Mouse (Mus musculus) liver, postnatal 0 days (tissue): ENCODE results near the gene Npas2. TPM values are rescaled to one million over a fixed set of nuclear protein-coding genes. Genes with fewer than 3 reads are reported as not detected.

Experiments used
- ATAC-seq: fragments of 200-750 bp; cut with Nextera tagmentation; 2 replicates; pipeline ENCODE4 v1.8.0; 2017; ENCODE audit warnings: mild to moderate bottlenecking, moderate library complexity
- DNase-seq: peaks from one replicate; pipeline ENCODE4 v3.0.0-alpha.2; 2016
- H3K27ac ChIP-seq: fragments of 300-500 bp; sonication (generic); 2 replicates; pipeline ENCODE4 v1.5.1; 2014; ENCODE audit warnings: antibody characterized with exemption, moderate library complexity, mild to moderate bottlenecking, low read depth
- H3K27me3 ChIP-seq: fragments of 300-500 bp; sonication (generic); 2 replicates; pipeline ENCODE4 v1.6.1; 2014; ENCODE audit warnings: low read length, control low read depth, mixed read lengths; ENCODE audit not compliant: insufficient read depth
- H3K36me3 ChIP-seq: fragments of 300-500 bp; sonication (generic); replicated peaks from 2 replicates; pipeline ENCODE4 v1.6.1; 2014; ENCODE audit warnings: mild to moderate bottlenecking, control low read depth, low read length, moderate library complexity, mixed read lengths; ENCODE audit not compliant: insufficient read depth
- H3K4me1 ChIP-seq: fragments of 300-500 bp; sonication (generic); 2 replicates; pipeline ENCODE4 v1.6.1; 2014; ENCODE audit warnings: antibody characterized with exemption, mild to moderate bottlenecking, control low read depth; ENCODE audit not compliant: insufficient read depth
- H3K4me2 ChIP-seq: fragments of 300-500 bp; sonication (generic); 2 replicates; pipeline ENCODE4 v1.6.1; 2014; ENCODE audit warnings: low read depth, mild to moderate bottlenecking, low read length, moderate library complexity, mixed read lengths
- H3K4me3 ChIP-seq: fragments of 300-500 bp; sonication (generic); 2 replicates; pipeline ENCODE4 v1.5.1; 2014; ENCODE audit warnings: low read depth, low read length
- H3K9ac ChIP-seq: fragments of 300-500 bp; sonication (generic); replicated peaks from 2 replicates; pipeline ENCODE4 v1.6.1; 2014; ENCODE audit warnings: mild to moderate bottlenecking, moderate library complexity
- H3K9me3 ChIP-seq: fragments of 300-500 bp; sonication (generic); 2 replicates; pipeline ENCODE4 v1.6.1; 2016; ENCODE audit warnings: mild to moderate bottlenecking, control low read depth, low read length, mixed read lengths
- CTCF ChIP-seq: sonication (generic); IDR thresholded peaks from 2 replicates; pipeline ENCODE4 v1.5.1; 2016; ENCODE audit warnings: antibody characterized with exemption, low read depth
- EP300 ChIP-seq: IDR thresholded peaks from 2 replicates; pipeline ENCODE4 v1.6.1; 2016; ENCODE audit warnings: antibody characterized with exemption, low read depth, mild to moderate bottlenecking
- WGBS: fragments of 180-500 bp; shearing (Covaris S2); extraction: QIAGEN DNeasy Blood & Tissue Kit; methylation state at CpG from one replicate; pipeline ENCODE4 v1.1.7; 2014; ENCODE audit not compliant: insufficient replicate concordance; 5-methylcytosine and 5-hydroxymethylcytosine counted together
- polyA plus RNA-seq: library from polyadenylated mRNA; unstranded; fragments of >200 nt; fragmentation: Nextera tagmentation; extraction: Ambion mirVana; gene quantifications from 2 replicates; pipeline ENCODE4 v1.2.1, GENCODE M21; 2015

Npas2 gene
- polyA plus RNA-seq, 1 experiment from 2014 or later = 0.15 TPM

DNA sequence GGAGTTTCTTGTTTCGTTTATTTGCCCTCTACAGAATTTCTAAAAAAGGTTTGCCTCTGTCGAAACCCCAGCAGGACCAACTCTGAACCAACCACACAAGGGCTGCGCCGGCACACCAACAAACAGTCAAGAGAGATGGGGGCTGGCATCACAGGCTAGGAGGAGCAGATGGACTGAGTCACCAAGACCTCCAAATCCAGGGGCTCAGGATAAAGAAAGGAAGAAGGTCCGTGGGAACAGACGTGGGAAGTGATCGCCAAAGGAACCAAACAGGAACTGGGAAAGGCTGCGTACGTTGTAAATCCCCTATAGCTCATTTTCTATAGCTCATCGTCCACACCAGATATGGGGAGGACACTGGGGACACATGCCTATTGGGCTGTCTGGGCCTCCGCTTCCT is 13.7 kb upstream of the Npas2 start:
- Histone ChIP-seq H3K27ac (no peak overlapping the region), H3K36me3 (no peaks in the 10 kb centered on the region), H3K27me3 (no peaks in the 10 kb centered on the region), H3K4me1 (no peaks in the 10 kb centered on the region), H3K4me2 (no peak overlapping the region), H3K9me3 (peaks cover 4% of the 10 kb centered on the region), H3K9ac (no peak overlapping the region), H3K4me3 (no peak overlapping the region)
- 80% methylated on average over 11 of the region's 11 CpGs for WGBS
- ATAC-seq (no peak), DNase-seq (no peak)
- TF ChIP-seq CTCF = no peak
- TF ChIP-seq EP300 = no peak

DNA sequence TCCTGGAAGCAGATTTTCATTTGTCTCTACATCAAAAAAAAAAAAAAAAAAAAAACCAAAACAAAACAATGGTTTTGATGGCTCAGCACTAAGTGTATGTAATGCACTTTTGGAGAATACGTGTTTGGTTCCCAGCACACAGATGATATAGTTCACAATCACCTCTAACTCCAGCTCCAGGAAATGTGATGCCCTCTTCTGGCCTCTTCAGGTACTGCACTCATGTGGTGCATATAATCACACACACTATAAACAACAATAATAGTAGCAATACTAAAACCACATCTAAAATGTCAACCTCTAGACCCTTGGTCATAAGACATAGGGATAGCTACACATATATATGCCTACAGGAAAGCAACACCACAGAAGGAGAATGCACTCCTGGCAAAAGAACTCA is 13.0 kb upstream of the Npas2 start:
- TF ChIP-seq CTCF (peak; percentile 26), EP300 (no peak)
- Histone ChIP-seq H3K36me3 (no peaks in the 10 kb centered on the region), H3K9ac (no peak overlapping the region), H3K4me2 (no peak overlapping the region), H3K9me3 (peaks cover 4% of the 10 kb centered on the region), H3K4me3 (no peak overlapping the region), H3K27me3 (no peaks in the 10 kb centered on the region), H3K4me1 (no peaks in the 10 kb centered on the region), H3K27ac (no peak overlapping the region)
- 85% methylated on average over 1 of the region's 1 CpGs for WGBS
- ATAC-seq (no peak), DNase-seq (no peak)

DNA sequence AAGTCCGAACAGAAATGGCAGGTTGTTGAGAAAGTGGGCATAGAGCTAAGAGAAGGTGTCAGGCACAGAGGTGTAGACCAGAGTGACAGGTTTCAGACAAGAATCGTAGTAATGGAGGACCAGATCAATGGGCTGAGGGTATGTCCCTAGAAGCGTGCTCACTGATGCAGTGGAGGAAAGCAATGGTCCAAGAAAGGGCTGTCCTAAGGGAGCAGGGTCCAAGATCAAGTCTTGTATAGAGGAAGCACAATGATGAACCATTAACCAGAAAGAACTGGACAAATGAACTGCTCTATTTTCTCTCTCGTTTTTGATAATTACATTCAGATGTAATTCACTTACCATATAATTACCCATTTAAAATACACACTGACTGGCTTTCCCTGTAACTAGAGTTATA is 11.6 kb upstream of the Npas2 start:
- H3K27me3 ChIP-seq = no peaks in the 10 kb centered on the region
- H3K9me3 ChIP-seq = peaks cover 4% of the 10 kb centered on the region
- TF ChIP-seq EP300 (no peak), CTCF (no peak)
- H3K36me3 ChIP-seq = no peaks in the 10 kb centered on the region
- WGBS = 68% methylated on average over 4 of the region's 4 CpGs
- DNase-seq = no peak
- no peak overlapping the region for H3K4me3 ChIP-seq
- no peak overlapping the region for H3K9ac ChIP-seq
- no peak overlapping the region for H3K4me2 ChIP-seq
- ATAC-seq = no peak
- H3K4me1 ChIP-seq = no peaks in the 10 kb centered on the region
- no peak overlapping the region for H3K27ac ChIP-seq

DNA sequence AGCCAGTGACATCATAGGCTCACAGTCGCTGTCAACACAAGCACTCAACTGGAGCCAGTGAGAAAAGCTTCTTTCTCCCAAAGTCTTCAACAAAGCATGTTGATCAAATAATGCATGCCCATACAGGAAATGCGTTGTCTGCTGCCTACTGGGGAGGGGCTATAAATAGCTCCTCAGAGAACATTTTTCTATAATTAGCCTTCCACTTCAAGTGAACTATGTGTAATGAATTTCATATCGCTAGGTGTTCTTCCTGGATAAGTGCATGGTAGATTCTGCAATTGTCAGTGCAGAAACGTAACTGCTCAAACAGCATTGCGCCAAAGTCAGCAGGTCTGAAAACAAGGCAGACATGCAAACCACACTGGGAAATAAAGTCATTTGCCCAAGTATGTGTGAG is 7.7 kb upstream of the Npas2 start:
- TF ChIP-seq EP300 (no peak), CTCF (no peak)
- Histone ChIP-seq H3K27ac (no peak overlapping the region), H3K27me3 (no peaks in the 10 kb centered on the region), H3K4me3 (no peak overlapping the region), H3K9me3 (no peaks in the 10 kb centered on the region), H3K4me2 (no peak overlapping the region), H3K4me1 (no peaks in the 10 kb centered on the region), H3K36me3 (no peaks in the 10 kb centered on the region), H3K9ac (no peak overlapping the region)
- no peak for ATAC-seq
- WGBS = 69% methylated on average over 5 of the region's 5 CpGs
- DNase-seq = no peak

DNA sequence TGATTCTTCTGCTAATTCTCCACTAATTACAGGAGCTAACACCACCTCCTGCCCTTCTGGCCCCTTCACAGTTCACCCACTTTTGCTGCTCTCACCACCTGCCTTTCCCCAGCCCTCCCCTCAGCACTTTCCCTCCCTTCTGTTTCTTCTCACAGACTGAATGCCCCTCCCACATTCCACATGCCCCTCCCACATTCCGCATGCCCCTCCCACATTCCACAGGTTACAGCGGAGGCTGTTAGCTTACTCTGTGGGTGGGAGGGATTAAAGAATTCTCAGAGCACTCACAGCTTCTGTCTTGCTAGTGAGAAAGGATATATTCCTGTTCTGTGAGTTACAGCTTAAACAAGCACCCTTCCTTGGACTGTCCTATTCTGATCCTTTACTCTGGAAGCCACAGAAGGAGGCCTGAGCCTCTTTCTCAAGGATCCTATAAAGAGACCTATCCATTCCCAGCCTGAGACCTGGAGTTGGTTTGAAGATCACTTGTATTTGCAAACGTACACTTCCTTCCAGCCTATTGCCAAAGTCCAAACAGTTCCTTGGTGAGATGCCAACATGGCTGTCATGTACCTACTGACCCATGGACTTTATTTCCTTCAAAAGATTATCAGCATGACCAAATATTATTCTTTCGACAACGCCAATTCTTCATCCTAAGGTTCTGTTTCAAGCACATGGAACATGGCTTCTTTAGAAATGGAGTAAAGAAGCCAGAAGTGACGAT is 6.7 kb upstream of the Npas2 start:
- H3K9me3 ChIP-seq = no peaks in the 10 kb centered on the region
- H3K36me3 ChIP-seq = no peaks in the 10 kb centered on the region
- no peak overlapping the region for H3K27ac ChIP-seq
- no peaks in the 10 kb centered on the region for H3K27me3 ChIP-seq
- TF ChIP-seq CTCF (no peak), EP300 (no peak)
- no peak overlapping the region for H3K4me2 ChIP-seq
- no peak overlapping the region for H3K4me3 ChIP-seq
- H3K4me1 ChIP-seq = no peaks in the 10 kb centered on the region
- WGBS = 49% methylated on average over 6 of the region's 6 CpGs
- DNase-seq = peak; percentile 32
- 0 out of 2 replicates have a peak, but pooled peaks have one; percentile 27 for ATAC-seq
- H3K9ac ChIP-seq = no peak overlapping the region

DNA sequence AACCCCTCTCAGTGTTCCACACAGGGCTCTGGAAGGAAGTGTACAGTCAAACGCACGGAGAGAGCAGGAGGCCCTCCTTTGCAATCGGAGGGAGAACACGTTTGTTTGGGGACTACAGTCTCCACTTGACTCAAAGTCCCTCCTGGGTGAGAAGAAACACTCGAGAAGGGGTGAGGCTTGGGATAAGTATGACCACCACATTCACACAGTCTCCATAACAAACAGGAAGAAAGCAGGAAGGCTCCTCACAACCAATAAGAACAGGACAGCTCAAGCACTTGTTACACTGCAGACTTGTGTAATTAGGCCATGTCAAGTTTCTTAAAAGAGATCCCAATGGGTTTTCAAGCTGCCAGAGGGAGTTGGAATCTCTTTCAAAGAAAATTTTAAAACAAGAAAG is 2.4 kb upstream of the Npas2 start:
- Histone ChIP-seq H3K9me3 (no peaks in the 10 kb centered on the region), H3K27me3 (peaks cover 27% of the 10 kb centered on the region), H3K4me2 (no peak overlapping the region), H3K27ac (no peak overlapping the region), H3K9ac (no peak overlapping the region), H3K4me3 (no peak overlapping the region), H3K4me1 (peaks cover 3% of the 10 kb centered on the region; the same call in 1 of the 2 replicates), H3K36me3 (no peaks in the 10 kb centered on the region)
- DNase-seq (no peak), ATAC-seq (no peak)
- TF ChIP-seq CTCF (no peak), EP300 (no peak)
- 40% methylated on average over 5 of the region's 5 CpGs for WGBS

DNA sequence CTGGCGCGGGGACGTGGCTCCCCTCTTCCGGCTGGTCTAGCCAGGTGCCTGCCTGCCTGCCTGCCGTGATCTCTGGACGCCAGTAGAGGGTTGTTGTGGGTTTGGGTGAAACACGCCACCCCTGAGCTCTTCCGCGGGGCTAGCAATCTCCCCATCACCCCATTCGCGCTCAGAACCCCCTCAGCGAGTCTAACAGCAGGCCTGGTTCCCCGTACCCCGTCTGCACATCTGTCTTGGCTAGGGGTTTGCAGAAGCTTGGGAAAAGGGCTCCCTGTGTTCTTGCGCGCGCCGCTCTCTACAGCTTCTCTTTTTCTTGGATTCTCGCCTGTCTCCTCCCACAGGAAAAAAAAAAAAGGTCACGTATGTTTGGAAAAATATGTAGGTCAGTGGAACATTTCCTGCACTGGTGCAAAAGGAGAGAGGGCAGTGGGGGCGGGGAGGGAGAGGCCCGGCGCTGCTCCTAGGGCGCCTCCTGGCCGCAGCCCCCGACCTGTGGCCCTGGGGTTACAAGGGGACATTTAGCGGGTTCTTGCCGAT is 1.0 kb upstream of the Npas2 start:
- TF ChIP-seq CTCF (peak; percentile 41; the same call in 1 of the 2 replicates), EP300 (peak; percentile 13; the same call in 1 of the 2 replicates)
- Histone ChIP-seq H3K27ac (peak overlapping the region; percentile 76), H3K9ac (peak overlapping the region; percentile 13; the same call in 1 of the 2 replicates), H3K9me3 (no peaks in the 10 kb centered on the region), H3K4me2 (peak overlapping the region; percentile 74), H3K27me3 (peaks cover 28% of the 10 kb centered on the region), H3K36me3 (no peaks in the 10 kb centered on the region), H3K4me3 (peak overlapping the region; percentile 59), H3K4me1 (peaks cover 3% of the 10 kb centered on the region; the same call in 1 of the 2 replicates)
- WGBS = 5% methylated on average over 28 of the region's 28 CpGs
- ATAC-seq (peak; percentile 82), DNase-seq (peak; percentile 78)
